Mouse (Mus musculus) lung, adult 2 months (tissue): ENCODE results near the gene Epha8. TPM values are rescaled to one million over a fixed set of nuclear protein-coding genes. Genes with fewer than 3 reads are reported as not detected.

ENCODE experiments used
- DNase-seq: peaks from one replicate; pipeline ENCODE4 v3.0.0; 2022
- H3K4me1 ChIP-seq: fragments of 200-500 bp; 2 replicates; pipeline ENCODE4 v1.6.1; 2011; ENCODE audit warnings: low read length; ENCODE audit not compliant: control insufficient read depth, insufficient read depth
- H3K4me3 ChIP-seq: fragments of 200-500 bp; replicated peaks from 2 replicates; pipeline ENCODE3; 2011; ENCODE audit warnings: low read depth, mild to moderate bottlenecking, control low read depth, low read length; ENCODE audit errors: extremely low read depth
- CTCF ChIP-seq: fragments of 200-500 bp; IDR thresholded peaks from 2 replicates; pipeline ENCODE4 v1.5.1; 2011; ENCODE audit warnings: mild to moderate bottlenecking, low read length, control low read depth; ENCODE audit not compliant: insufficient read depth
- POLR2A ChIP-seq: fragments of 200-500 bp; IDR thresholded peaks from 2 replicates; pipeline ENCODE4 v1.6.1; 2011; ENCODE audit warnings: low read depth, mild to moderate bottlenecking, control low read depth, low read length, borderline replicate concordance; ENCODE audit errors: extremely low read depth
- WGBS: fragments of 180-500 bp; shearing (Covaris S2); methylation state at CpG from one replicate; pipeline ENCODE4 v1.1.7; 2018; 5-methylcytosine and 5-hydroxymethylcytosine counted together
- polyA plus RNA-seq: library from polyadenylated mRNA; depleted of rRNA; stranded (reverse); fragments of >200 nt; gene quantifications from 2 replicates; pipeline ENCODE4 v1.2.3, GENCODE M21; 2012; rRNA removed

Epha8 gene
- polyA plus RNA-seq, 1 experiment = 0.05 TPM

DNA sequence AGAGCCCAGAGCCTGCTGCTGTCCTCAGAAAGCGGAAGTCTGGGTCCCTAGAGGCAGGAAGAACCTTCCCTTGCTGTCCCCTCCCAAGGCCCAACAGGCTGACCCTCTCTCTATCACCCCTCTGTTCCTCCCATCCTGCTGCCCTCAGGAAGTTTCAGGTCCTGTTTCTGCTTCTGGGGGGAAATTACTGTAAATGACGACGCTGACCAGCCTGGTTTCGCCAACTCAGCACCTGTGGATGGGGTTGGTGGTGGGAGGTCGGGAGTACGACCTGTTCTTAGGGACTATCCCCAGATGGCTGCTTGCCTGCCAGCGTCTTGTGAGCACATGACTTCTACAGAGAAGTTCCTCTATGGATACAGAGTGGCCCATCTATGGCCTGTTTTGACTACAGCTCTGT lies 70.5 kb downstream of the Epha8 start, which contains the start of gene C1qb:
Gene C1qb, minus strand, starts transcription at position 87 of the 400 bp plus-strand sequence.
- TF ChIP-seq POLR2A (no peak), CTCF (no peak)
- Histone ChIP-seq H3K4me3 (no peak within 1 kb of the TSS), H3K4me1 (no peaks in the 10 kb centered on the region)
- DNase-seq = no peak
- 49% methylated on average over 7 of the region's 7 CpGs for WGBS

Other genes starting within 250 kb of the Epha8 start
- gene Ephb2, start 120.8 kb downstream of the Epha8 start, polyA plus RNA-seq = 4.6 and 6.8 TPM in 2 replicates
- gene C1qb, start 70.6 kb downstream of the Epha8 start, polyA plus RNA-seq = 65.1 and 67.3 TPM in 2 replicates
- gene C1qc, start 63.8 kb downstream of the Epha8 start, polyA plus RNA-seq = 74.2 and 84.9 TPM in 2 replicates
- 43.6 and 58.0 TPM in 2 replicates for gene C1qa, start 58.0 kb downstream of the Epha8 start, polyA plus RNA-seq
- 9.4 and 10.2 TPM in 2 replicates for gene Zbtb40, start 92.0 kb upstream of the Epha8 start, polyA plus RNA-seq